Mouse (Mus musculus): ENCODE measurements around the gene Loxl3. TPM values are rescaled to one million over a fixed set of nuclear protein-coding genes. Genes with fewer than 3 reads are reported as not detected.

Gene Loxl3
- total RNA-seq, 2 experiments from 2014 or later = 4.2 to 5.3 TPM

DNA sequence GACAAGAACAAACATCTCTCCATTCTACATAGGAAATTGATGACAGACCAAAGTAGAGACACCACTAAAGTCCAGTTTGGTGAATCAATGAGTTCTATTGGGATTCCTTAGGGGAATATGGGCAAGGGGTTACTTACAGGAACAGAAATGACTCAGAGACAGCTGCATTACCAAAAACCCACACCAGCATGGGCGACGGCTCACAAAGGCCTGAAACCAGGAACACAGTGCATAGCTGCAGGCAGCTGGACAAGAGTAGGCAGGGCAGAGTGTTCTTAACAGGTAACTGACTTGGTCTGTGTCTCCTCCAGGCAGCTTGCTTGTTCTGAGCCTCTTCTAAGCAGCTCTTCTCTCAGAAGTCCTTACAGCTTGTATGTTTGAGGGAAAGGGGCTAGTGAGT, 18.2 kb upstream of the Loxl3 start:
- no peak for DNase-seq

DNA sequence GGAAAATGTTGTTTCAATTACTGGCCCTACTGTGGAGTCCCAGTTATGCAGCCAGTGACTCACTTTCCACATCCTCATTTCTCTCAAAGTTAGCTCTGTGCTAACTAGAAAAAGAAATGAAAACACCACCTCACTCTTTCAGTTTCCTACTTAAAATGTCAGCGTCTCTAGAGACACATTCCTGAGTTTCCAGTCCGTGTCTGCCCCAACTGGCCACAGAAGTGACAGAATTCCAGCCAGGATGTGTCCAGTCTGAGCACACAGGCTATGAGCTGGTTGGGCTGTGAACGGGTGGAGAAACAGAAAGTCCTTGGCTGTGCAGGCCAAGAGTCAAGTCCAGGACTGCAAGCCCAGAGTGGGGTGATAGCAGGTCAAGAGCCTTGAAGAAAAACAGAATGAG, 16.8 kb upstream of the Loxl3 start:
- peak; percentile 87 for DNase-seq

DNA sequence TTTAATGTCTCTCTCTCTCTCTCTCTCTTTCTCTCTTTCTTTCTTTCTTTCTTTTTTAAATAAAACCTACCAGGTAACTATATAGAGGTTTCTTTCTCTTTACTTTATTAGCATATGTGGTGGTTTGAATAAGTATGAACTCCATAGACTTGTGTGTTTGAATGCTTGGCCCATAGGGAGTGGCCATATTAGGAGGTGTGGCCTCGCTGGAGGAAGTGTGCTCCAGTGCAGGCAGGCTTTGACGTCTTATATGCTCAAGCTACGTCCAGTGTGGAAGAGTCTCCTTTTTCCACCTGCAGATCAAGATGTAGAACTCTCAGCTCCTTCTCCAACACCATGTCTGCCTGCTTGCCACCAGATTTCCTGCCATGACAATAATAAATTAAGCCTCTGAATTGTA, 14.9 kb upstream of the Loxl3 start:
- DNase-seq = no peak

DNA sequence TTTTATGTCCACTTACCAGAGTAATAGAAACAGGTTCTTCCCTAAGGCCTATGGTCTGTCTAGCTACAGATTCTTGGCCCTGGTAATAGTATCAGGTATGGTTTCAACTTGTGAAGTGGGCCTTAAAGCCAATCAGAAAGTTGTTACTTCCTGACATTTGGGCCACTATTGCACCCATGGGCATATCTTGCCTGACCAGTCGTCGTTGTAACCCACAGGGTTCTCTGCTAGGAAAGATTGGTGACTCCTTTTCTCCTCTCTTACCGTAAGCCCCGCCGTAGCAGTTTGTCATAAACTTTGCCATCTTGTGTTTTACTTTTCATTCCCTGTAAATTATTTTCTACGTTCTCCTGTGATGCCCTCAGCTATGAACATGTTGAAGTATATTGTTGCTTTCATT, 13.9 kb upstream of the Loxl3 start:
- DNase-seq = no peak

- DNase-seq = no peak
These were observed 13.0 kb upstream of the Loxl3 start for GRCm38 (mm10) chr6:83020836-83021593.

DNA sequence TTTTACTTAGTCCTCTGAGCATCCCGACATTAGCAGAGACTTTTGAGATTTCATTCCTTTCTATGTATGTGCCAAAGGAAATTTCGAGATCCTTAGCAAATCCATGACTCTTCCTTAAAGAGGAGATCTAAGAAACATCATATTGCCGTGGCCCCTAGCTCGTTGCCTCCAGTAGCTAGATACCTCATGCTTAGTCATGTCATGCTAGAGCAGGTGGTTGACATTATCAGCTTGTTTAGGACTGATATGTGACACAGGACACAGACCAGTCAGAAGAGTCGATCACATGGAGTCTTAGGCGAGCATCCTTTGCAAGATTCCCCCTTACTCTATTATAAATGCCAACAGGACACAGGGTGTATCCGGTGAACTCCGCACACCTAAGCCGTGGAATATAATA, 11.0 kb upstream of the Loxl3 start:
- DNase-seq = no peak

DNA sequence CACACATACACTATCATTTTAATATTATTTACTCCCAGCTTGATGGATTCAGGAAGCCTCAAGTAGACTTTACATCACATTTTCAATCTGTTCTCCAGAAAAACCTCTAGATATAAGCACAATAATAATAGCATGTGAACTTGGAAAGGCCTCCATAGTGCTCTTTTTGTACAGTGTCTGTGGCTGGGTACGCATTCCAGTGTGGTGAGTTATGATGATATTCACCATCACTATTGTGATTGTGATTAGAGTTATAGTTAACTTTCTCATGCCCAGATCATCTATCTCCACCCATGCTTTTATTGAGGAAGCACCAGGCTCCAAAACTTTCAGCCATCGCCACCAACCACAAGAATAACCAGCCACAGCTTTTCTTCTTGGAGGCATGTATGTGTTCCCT, 10.2 kb upstream of the Loxl3 start:
- no peak for DNase-seq

DNA sequence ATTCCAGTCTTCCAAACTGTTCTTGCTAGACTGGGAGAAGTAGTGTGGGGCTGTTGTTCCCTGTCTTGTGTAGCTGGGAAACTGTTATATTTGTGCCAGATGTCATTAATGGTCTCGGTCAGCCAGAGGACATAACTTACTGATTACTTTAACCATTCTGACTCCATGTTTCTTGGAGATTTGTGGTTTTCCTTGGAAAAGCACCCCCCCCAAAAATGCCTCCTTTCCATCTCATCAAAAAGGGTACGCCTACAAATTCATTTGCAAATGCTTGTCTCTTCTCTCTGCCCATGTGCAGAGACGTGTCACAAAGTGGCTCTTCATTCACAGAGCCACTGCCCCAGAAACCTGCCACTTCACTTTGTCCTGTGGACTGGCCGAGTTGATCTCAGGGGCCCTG, 9.6 kb upstream of the Loxl3 start:
- DNase-seq = no peak

GRCm38 (mm10) chr6:83025221-83025620, 8.8 kb upstream of the Loxl3 start:
- no peak for DNase-seq

- no peak for DNase-seq
These were observed 6.7 kb upstream of the Loxl3 start for GRCm38 (mm10) chr6:83027293-83027692.

- peak; percentile 70 for DNase-seq
These were observed 6.3 kb upstream of the Loxl3 start for GRCm38 (mm10) chr6:83027706-83028105.

DNA sequence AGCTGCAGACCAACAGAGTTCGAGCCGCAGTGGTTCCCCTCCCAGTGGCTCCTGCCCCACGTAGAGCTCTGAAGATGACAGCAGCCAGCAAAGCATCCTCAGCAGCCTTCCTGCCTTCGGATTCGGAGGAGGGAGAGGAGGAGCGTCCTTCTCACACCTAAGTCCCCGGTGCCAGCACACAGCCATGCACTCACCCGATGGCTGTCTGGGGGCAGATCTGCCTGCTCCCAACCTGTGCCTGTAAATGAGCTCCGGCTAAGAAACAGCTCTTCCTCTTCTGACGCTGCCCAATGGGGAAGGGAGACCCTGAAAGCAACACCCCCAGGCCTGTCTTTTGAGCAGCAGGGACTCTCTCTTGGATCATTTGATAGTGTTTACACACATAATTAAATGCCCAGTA, 4.2 kb upstream of the Loxl3 start:
- no peak for DNase-seq

DNA sequence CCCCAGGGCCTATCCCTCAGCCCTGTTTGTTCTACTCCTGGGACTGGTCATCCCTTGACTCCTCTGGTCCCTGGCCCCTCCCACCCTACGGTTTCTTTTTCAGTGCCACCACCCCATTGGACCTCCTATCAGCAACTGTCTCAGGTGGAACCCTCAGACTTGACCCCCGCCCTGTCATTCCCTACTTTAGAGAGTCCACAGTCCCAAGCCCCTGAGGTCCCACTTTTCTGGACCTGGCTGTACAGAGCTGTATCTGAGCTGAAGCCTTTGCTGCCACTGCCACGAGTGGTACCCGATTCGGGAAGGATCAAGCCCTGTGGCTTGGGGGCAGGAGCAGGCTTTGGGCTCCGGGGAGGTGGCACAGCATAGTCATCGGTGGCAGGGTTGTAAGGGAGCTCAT, 2.9 kb upstream of the Loxl3 start:
- DNase-seq = no peak

DNA sequence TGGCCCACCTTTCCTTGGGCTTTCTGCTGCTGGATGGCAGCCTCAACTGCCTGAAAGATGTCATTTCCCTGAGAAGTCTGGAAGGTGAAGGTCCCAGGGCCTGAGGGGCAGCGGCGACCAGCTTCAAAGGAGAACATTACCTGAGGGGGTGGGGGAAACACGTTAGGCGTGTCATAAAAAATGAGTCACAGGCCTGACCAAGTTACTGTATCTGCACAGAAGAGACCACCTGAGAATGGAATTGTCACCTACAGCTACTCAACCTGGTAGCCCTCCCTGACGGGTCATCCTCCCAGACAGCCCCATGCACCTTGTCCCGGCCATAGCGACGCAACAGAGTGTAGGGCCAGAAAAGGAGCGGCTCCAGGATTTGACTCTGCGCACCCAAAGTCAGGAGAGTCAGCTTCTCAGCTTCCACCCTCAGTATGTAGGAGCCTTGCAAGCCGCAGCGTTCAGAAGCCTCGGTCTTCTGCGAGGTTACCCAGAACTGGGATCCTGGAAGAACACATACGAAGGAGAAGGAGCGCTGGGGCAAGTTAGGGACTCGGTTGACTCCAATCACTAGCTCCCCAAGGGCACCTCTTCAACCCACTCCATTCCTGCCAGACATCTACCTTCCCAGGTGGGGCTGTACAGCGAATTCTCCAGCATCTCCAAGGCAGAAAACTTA, 1.9 kb upstream of the Loxl3 start:
- DNase-seq = no peak

DNA sequence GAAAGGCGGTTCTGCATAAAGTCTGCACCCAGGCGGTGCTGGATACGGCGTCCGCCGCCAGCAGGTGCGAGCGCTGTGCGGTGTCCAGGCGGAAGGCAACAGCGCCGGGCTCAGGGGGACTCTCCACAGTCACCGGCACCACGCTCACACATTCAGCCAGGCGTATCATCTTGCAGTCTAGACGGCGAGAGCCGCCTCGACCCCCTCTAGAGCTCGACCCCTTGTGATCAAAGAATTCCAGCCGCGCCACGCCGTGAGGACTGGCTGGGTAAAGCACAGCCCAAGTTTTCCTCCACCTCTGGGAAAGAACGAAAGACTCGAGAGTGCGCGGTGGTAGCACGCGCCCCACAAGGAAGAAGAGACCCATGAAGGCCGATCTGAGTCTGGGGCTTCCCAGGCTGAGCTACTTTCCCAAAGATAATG, 1.2 kb upstream of the Loxl3 start:
- DNase-seq = no peak

GRCm38 (mm10) chr6:83034463-83035055, 586 bp downstream of the Loxl3 start:
- no peak for DNase-seq

DNA sequence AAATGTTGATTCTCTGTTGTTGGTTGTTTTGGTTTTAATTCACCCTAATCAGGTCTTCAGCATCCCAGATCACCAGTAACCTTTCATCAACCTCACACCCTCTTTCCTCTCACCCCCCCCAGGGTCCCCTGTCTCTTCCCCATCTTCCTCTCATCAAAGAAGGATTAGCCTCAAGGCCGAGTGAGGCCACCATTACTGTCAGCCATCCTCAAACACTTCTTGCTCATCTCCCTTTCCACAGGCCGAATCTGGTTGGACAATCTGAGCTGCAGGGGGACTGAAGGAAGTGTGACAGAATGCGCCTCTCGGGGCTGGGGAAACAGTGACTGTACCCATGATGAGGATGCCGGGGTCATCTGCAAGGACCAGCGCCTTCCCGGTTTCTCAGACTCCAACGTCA, 3.2 kb downstream of the Loxl3 start:
- DNase-seq = no peak

DNA sequence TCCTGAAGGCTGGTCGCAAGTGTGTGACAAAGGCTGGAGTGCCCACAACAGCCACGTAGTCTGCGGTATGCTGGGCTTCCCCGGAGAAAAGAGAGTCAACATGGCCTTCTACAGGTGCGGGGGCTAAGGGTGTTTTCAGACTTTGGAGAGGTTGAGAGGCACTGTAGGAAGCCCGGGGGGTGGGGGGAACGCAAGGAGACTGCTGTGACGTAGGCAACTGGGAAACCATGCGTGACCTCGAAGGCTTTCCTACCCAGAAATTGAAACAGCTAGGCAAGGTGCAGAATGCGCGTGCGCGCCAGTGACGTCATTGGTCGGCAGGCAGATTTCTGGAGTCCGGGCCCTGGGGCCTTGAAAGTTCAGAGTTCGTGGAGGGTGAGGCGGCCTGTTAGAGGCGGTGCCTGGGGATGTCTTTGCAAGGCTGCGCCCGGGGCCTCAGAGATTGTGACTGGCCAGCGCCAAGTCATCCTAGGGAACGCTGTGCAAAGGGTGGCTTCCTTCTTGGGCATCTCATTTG, 4.6 kb downstream of the Loxl3 start:
- peak; percentile 87 for DNase-seq

- DNase-seq = no peak
These were observed 6.6 kb downstream of the Loxl3 start for GRCm38 (mm10) chr6:83040601-83041000.

- no peak for DNase-seq
These were observed 9.6 kb downstream of the Loxl3 start for GRCm38 (mm10) chr6:83043561-83043960.

GRCm38 (mm10) chr6:83043993-83044392, 10.0 kb downstream of the Loxl3 start:
- DNase-seq = no peak

DNA sequence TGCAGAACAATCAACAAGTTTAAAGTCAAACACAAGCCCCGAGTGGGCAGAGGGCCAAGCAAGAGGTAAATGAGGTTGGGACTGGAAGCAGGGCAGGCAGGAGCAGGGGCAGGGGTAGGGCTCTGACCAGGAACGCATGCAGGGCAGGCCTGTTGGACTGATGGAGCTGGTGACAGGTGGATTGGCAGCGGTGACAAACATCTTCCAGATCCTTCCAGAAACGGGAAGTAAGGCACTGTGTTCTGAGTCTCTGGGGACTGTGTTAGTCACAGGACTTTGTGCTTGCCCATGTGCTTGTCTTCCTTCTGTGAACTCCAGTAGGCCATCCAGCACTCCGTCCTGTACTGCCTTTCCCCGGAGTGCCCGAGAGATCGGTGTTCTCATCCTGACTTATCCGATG, 10.8 kb downstream of the Loxl3 start:
- no peak for DNase-seq

DNA sequence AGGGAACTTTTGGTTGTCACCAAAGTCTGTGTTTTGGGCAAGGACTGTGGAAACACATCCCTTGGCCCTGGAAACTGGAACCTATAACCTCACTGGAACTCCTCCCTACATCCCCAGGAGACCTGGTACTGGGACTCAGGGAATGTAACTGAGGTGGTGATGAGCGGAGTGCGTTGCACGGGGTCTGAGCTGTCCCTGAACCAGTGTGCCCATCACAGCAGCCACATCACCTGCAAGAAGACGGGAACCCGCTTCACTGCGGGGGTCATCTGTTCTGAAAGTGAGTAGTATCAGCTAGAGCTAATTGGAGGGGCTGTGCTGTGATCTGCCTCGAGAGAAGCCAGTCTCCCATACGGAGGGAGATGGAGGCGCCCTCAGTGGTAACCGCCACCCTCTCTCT, 15.4 kb downstream of the Loxl3 start:
- DNase-seq = no peak

All from gastrocnemius, postnatal 25 days (tissue).